Mouse (Mus musculus) thymus, postnatal 10 days (tissue): ENCODE results near the gene Fhad1.

Experiments used
- DNase-seq, 2 experiments: peaks; one replicate each; pipeline ENCODE4 v3.0.0; 2021; ENCODE audit warnings: low spot score in 2 of 2

Gene Fhad1

DNA sequence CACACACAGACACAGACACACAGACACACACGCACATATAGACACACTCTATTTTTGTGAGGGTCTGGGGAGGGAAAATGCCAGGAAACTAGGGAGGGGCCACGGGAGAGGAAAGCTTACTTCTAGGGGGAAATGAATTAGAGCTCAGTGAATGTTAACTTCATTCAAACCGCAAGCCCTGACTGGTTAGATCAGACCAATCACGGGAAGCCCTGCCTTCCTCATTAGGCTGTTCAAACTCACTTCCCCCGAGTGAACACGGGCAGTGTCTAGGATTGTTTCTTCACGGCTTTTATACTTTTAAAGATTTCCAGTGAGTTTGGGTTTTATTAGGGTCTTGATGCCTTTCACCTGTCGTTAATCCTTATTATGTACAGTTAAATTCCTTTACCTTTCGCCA is 37.5 kb downstream of the Fhad1 start:
- no peak for DNase-seq

- peak in 1 of 2 experiments; percentile 40 for DNase-seq
These were observed 38.7 kb downstream of the Fhad1 start for GRCm38 (mm10) chr4:141976163-141976562.

- DNase-seq = no peak
These were observed 50.3 kb downstream of the Fhad1 start for GRCm38 (mm10) chr4:141964575-141964974.

GRCm38 (mm10) chr4:141963907-141964306 is 51.0 kb downstream of the Fhad1 start:
- no peak for DNase-seq

DNA sequence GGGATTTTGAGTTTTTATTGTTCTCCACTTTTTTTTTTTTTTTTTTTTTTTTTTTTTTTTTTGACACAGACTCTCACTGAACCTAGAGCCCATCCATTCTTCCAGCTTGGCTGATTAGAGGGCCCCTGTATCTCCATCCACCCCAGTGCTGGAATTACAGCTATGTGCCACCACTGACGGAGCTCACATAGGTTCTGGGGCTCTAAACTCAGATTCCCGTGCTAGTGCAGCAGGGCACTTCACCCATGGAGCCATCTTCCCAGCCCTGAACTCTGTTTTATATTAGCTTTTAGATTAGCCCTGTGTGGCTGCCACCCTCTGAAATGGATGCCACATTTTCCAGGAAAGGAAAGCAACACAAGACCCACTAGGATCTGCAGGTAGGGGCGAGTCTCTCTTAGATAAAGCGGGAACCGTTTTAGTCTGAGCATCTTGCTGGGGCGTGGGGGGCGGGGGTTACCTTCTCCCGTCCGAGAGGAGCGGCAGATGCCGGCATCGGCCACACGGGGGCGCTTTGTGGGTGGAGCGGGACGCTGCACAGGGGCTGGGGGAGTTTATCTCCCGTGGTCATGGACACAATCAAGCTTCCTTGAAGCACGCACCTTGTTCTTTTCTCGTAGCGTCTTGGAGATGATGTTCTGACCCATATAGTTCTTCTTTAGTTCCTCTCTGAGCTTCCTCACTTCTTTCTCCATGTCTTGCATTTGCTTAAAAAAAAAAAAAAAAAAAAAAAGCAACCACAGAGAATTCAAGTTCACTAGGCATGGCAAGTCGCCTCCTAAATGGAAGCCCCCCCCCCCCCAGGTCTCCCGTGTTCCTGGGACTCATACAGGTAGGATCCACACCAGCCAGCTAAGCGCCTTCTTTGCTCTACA is 51.8 kb downstream of the Fhad1 start:
- DNase-seq = peak; percentile 52 to 82

DNA sequence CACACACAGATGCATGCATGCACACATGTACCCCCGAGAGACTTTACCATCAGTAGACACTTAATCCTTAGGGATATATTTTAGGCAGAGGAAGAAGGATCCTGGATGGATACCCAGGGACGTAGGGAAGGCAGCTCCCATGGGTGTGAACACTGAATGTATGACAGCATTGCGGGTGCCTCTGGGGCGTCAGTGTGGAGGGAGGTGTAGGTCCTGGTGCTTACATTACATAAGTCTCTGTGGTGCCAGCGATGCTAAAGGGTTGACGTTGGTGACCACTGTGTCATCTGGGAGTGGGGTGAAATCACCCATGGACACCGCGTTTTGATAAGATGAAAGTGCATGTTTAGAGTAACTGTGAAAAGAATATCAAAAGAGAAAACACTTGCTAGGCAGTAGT is 54.8 kb downstream of the Fhad1 start:
- no peak for DNase-seq

- no peak for DNase-seq
These were observed 55.3 kb downstream of the Fhad1 start for GRCm38 (mm10) chr4:141959615-141960014.

GRCm38 (mm10) chr4:141958614-141959375 is 56.1 kb downstream of the Fhad1 start:
- DNase-seq = no peak

GRCm38 (mm10) chr4:141958188-141958587 is 56.7 kb downstream of the Fhad1 start:
- DNase-seq = peak; percentile 17 to 68

DNA sequence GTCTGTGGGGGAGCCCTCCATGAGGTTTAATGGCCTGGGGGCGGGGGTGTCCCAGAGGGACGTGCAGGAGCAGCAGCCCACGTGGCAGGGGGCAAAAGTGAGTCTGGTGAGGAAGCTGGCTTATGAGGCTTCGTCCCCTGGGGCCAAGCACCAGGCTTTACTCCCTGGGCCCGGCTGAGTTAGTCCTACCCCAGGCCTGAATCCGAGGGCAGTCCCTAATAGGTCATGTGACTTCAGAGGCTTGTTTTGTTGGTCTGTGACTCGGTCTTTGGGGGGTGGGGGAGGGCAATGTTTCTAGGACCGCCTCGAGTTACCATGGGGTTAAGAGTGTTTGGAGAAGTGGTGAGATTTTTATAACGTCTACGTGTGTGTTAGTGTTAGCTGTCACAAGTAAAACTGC is 57.1 kb downstream of the Fhad1 start:
- DNase-seq = no peak

DNA sequence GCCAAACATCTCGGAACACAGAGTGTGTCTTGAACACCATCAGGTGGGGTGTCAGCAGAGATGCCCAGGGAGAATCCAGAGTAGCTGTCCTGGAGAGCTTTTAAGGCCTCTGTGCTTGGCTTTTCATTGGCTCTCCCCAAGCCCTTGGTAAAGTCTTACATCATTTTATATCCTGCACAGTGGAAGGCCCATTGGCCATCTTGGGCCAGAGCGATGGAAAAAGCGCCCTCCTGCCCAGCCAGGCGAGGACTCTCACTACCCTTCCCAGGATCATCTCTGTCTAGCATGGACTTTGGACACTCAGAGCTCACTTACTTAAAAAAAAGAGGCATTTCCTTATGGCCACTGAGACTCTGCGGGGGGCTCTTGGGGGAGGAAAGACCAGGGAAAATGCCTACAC is 58.0 kb downstream of the Fhad1 start:
- DNase-seq = no peak

DNA sequence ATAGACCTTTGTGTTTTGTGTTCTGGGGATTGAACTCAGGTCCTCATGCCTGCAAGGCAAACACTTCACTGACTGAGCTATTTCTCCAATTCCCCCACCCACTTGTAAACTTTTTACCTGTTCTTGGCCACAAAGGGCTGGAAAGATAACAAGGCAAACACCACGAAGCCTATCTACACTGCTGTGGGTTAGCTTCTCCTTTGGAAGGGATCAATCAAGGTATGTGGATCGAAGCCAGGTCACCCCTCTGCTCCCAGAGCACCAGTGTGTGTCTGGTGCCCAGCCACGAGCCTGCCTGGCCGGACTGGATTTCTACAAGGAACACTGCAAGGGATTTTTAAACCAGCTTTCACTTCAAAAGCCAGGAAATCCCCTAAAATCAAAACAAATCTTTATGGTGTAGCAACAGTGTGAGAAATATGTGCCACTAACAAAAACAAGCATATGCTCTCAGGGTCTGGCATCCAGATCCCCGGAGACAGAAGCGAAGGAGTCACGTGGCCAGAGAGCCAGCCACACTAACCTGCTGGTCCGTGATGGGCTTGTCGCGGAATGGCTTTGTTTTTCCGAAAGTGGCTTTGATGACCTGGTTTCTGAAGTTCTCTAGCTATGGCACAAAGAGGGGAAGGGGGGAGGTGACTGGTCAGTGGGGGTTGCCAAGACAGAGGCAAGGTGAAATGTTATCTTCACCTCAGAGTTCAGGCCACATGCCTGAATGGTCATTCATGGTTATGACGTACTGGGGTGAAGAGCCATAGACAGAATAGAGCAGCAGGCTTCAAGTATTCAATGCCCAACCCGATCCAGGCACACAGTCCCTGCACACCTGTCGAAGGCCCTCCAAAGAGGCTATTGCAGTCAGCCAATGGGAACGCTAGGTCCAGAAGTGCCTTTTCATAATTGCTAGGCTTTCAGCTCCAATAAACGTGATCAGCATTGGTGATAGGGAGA is 59.8 kb downstream of the Fhad1 start:
- DNase-seq = no peak

DNA sequence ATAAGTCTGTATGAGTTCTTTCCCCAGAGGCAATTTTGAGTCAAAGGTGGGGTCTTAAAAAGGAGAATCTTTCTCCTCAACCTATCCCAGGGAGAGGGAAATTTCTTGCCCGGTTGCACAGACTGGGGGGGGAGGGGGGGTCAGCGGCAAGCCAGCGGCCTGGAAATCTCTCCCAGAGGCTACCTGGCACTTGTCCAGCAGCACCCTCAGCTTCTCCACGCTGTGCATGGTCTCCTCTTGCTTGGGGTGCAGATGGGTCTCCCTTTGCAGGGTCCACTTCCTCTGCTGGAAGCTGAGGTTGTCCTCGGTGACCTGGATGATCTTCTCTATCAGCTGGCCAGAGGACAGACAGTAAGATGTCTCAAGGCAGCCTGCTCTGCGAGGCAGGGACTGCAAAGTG is 61.0 kb downstream of the Fhad1 start:
- DNase-seq = no peak

GRCm38 (mm10) chr4:141953291-141953690 is 61.6 kb downstream of the Fhad1 start:
- no peak for DNase-seq

- DNase-seq = no peak
These were observed 62.1 kb downstream of the Fhad1 start for GRCm38 (mm10) chr4:141952824-141953223.

DNA sequence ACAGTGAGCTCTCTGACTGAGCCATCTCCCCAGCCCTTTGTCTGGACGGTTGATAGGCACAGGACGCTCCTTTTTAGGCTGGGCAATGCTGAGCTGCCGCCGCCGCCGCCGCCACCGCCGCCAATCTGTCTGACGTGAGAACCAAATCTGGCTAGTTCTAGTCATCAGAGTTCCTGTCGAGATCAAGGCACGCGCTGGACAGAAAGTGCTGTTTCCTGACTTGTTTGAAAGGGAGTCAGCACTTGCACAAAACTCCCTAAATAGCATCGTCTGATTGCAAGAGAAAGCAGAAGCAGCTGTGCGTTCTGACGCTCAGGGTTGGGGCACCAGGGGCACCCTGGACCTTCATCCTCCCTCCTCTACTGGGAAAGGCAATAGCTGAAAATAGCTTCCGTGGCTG is 62.8 kb downstream of the Fhad1 start:
- DNase-seq = no peak

- no peak for DNase-seq
These were observed 65.4 kb downstream of the Fhad1 start for GRCm38 (mm10) chr4:141949436-141949835.

DNA sequence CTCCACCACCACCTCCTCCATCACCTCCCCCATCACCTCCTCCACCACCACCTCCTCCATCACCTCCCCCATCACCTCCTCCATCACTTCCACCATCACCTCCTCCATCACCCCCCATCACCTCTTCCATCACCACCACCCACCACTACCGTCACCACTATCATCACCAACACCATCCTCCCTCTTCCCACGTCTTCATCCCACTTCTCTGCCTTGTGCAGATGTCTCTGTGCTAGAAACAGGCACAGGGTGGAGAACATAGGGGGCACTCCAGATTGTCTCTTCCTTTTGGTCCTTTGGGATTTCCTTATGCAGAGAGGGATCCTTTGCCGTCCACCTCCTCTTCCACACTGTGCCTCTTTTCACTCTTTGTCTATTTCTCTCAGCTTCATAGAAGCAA is 66.1 kb downstream of the Fhad1 start:
- DNase-seq = no peak

DNA sequence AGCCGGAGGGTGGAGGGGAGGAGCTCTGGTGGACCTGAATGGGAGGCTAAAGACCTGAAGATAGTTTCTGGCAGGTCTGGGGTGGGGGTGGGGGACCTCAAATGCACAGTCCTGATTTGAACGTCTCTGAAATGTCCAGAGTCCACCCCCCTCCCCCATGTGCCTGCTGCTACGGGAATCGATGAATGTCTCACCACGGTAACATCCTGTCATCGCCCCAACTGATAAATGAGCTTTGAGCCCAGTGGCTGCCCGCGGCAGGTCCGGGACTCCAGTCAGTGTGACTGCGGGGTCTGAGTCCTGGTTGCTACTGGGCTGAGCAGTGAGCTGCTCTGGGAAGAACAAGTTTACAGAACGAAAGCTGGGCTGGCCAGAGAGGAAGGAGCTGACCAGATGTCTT is 72.5 kb downstream of the Fhad1 start:
- DNase-seq = no peak

GRCm38 (mm10) chr4:141941289-141941688 is 73.6 kb downstream of the Fhad1 start:
- no peak for DNase-seq

- DNase-seq = no peak
These were observed 76.3 kb downstream of the Fhad1 start for GRCm38 (mm10) chr4:141938535-141938934.
